Mouse (Mus musculus) neural tube, embryonic 14.5 days (tissue): ENCODE measurements around the gene Apoa1. TPM values are rescaled to one million over a fixed set of nuclear protein-coding genes. Genes with fewer than 3 reads are reported as not detected.

Experiments used
- ATAC-seq: fragments of 200-750 bp; cut with Nextera tagmentation; 2 replicates; pipeline ENCODE4 v1.8.0; 2017; ENCODE audit warnings: low read depth, mild to moderate bottlenecking, moderate TSS enrichment, moderate library complexity
- H3K27ac ChIP-seq: fragments of 300-500 bp; sonication (generic); 2 replicates; pipeline ENCODE4 v1.5.1; 2014; ENCODE audit warnings: low read depth, mild to moderate bottlenecking, control low read depth, low read length, moderate library complexity, mixed read lengths
- H3K27me3 ChIP-seq: fragments of 300-500 bp; sonication (generic); 2 replicates; pipeline ENCODE4 v1.6.1; 2014; ENCODE audit warnings: low read length; ENCODE audit not compliant: control insufficient read depth, insufficient read depth
- H3K36me3 ChIP-seq: fragments of 300-500 bp; sonication (generic); 2 replicates; pipeline ENCODE4 v1.6.1; 2014; ENCODE audit warnings: low read length, mixed read lengths; ENCODE audit not compliant: control insufficient read depth, insufficient read depth
- H3K4me1 ChIP-seq: fragments of 300-500 bp; sonication (generic); 2 replicates; pipeline ENCODE4 v1.6.1; 2014; ENCODE audit warnings: low read length; ENCODE audit not compliant: control insufficient read depth, insufficient read depth
- H3K4me2 ChIP-seq: fragments of 300-500 bp; sonication (generic); 2 replicates; pipeline ENCODE4 v1.6.1; 2014; ENCODE audit warnings: mild to moderate bottlenecking, low read depth, low read length, control low read depth
- H3K4me3 ChIP-seq: fragments of 300-500 bp; sonication (generic); 2 replicates; pipeline ENCODE4 v1.5.1; 2014; ENCODE audit warnings: low read depth, low read length, control low read depth, mixed read lengths
- H3K9ac ChIP-seq: fragments of 300-500 bp; sonication (generic); replicated peaks from 2 replicates; pipeline ENCODE4 v1.6.1; 2014; ENCODE audit warnings: low read depth, mild to moderate bottlenecking, control low read depth, low read length, mixed read lengths
- H3K9me3 ChIP-seq: fragments of 300-500 bp; sonication (generic); 2 replicates; pipeline ENCODE4 v1.6.1; 2016; ENCODE audit warnings: low read length; ENCODE audit not compliant: control insufficient read depth
- WGBS: fragments of 180-500 bp; shearing (Covaris S2); extraction: QIAGEN DNeasy Blood & Tissue Kit; methylation state at CpG from one replicate; pipeline ENCODE4 v1.1.7; 2014; 5-methylcytosine and 5-hydroxymethylcytosine counted together
- polyA plus RNA-seq: library from polyadenylated mRNA; unstranded; fragments of >200 nt; fragmentation: Nextera tagmentation; extraction: Ambion mirVana; gene quantifications from 2 replicates; pipeline ENCODE4 v1.2.1, GENCODE M21; 2014

The Apoa1 gene
- polyA plus RNA-seq, 1 experiment from 2014 or later: 7.7 TPM

GRCm38 (mm10) chr9:46207501-46207869 lies 20.9 kb upstream of the Apoa1 start:
- Histone ChIP-seq H3K4me1 (no peaks in the 10 kb centered on the region), H3K27me3 (no peaks in the 10 kb centered on the region), H3K9ac (no peak overlapping the region), H3K27ac (no peak overlapping the region), H3K4me2 (no peak overlapping the region), H3K36me3 (peaks cover 32% of the 10 kb centered on the region), H3K4me3 (no peak overlapping the region), H3K9me3 (no peaks in the 10 kb centered on the region)
- 92% methylated on average over 6 of the region's 6 CpGs for WGBS
- ATAC-seq: no peak

GRCm38 (mm10) chr9:46208401-46208974 lies 19.9 kb upstream of the Apoa1 start:
- 89% methylated on average over 13 of the region's 13 CpGs for WGBS
- Histone ChIP-seq H3K27ac (no peak overlapping the region), H3K4me3 (no peak overlapping the region), H3K4me2 (no peak overlapping the region), H3K9ac (no peak overlapping the region), H3K36me3 (peaks cover 34% of the 10 kb centered on the region), H3K4me1 (no peaks in the 10 kb centered on the region), H3K9me3 (no peaks in the 10 kb centered on the region), H3K27me3 (no peaks in the 10 kb centered on the region)
- ATAC-seq: no peak

- no peak for ATAC-seq
- H3K9me3 ChIP-seq: no peaks in the 10 kb centered on the region
- peaks cover 27% of the 10 kb centered on the region for H3K36me3 ChIP-seq
- H3K27ac ChIP-seq: no peak overlapping the region
- no peaks in the 10 kb centered on the region for H3K27me3 ChIP-seq
- WGBS: 90% methylated on average over 12 of the region's 12 CpGs
- H3K4me2 ChIP-seq: no peak overlapping the region
- no peak overlapping the region for H3K9ac ChIP-seq
- no peak overlapping the region for H3K4me3 ChIP-seq
- H3K4me1 ChIP-seq: no peaks in the 10 kb centered on the region
Measured at GRCm38 (mm10) chr9:46210473-46210872, 17.9 kb upstream of the Apoa1 start.

- WGBS: 90% methylated on average over 4 of the region's 4 CpGs
- Histone ChIP-seq H3K9me3 (no peaks in the 10 kb centered on the region), H3K4me1 (no peaks in the 10 kb centered on the region), H3K27me3 (no peaks in the 10 kb centered on the region), H3K9ac (no peak overlapping the region), H3K4me2 (no peak overlapping the region), H3K27ac (no peak overlapping the region), H3K36me3 (peaks cover 14% of the 10 kb centered on the region; the same call in 1 of the 2 replicates), H3K4me3 (no peak overlapping the region)
- ATAC-seq: no peak
Measured at GRCm38 (mm10) chr9:46214276-46214675, 14.1 kb upstream of the Apoa1 start.

GRCm38 (mm10) chr9:46214946-46215337 lies 13.4 kb upstream of the Apoa1 start:
- H3K9me3 ChIP-seq: no peaks in the 10 kb centered on the region
- no peak overlapping the region for H3K4me3 ChIP-seq
- no peak overlapping the region for H3K4me2 ChIP-seq
- no peak overlapping the region for H3K27ac ChIP-seq
- no peak overlapping the region for H3K9ac ChIP-seq
- H3K36me3 ChIP-seq: peaks cover 15% of the 10 kb centered on the region
- no peak for ATAC-seq
- 94% methylated on average over 10 of the region's 10 CpGs for WGBS
- no peaks in the 10 kb centered on the region for H3K27me3 ChIP-seq
- H3K4me1 ChIP-seq: no peaks in the 10 kb centered on the region

- no peak for ATAC-seq
- peaks cover 17% of the 10 kb centered on the region for H3K36me3 ChIP-seq
- no peak overlapping the region for H3K27ac ChIP-seq
- no peak overlapping the region for H3K4me3 ChIP-seq
- H3K9ac ChIP-seq: no peak overlapping the region
- 85% methylated on average over 11 of the region's 11 CpGs for WGBS
- no peaks in the 10 kb centered on the region for H3K27me3 ChIP-seq
- no peaks in the 10 kb centered on the region for H3K4me1 ChIP-seq
- H3K9me3 ChIP-seq: no peaks in the 10 kb centered on the region
- no peak overlapping the region for H3K4me2 ChIP-seq
Measured at GRCm38 (mm10) chr9:46215338-46216322, 12.8 kb upstream of the Apoa1 start.

- ATAC-seq: no peak
- H3K4me1 ChIP-seq: no peaks in the 10 kb centered on the region
- H3K9me3 ChIP-seq: no peaks in the 10 kb centered on the region
- no peak overlapping the region for H3K4me2 ChIP-seq
- peaks cover 22% of the 10 kb centered on the region for H3K36me3 ChIP-seq
- no peak overlapping the region for H3K9ac ChIP-seq
- no peaks in the 10 kb centered on the region for H3K27me3 ChIP-seq
- H3K27ac ChIP-seq: no peak overlapping the region
- 96% methylated on average over 13 of the region's 13 CpGs for WGBS
- H3K4me3 ChIP-seq: no peak overlapping the region
Measured at GRCm38 (mm10) chr9:46216744-46217470, 11.5 kb upstream of the Apoa1 start.

- no peak overlapping the region for H3K9ac ChIP-seq
- H3K27ac ChIP-seq: no peak overlapping the region
- no peaks in the 10 kb centered on the region for H3K27me3 ChIP-seq
- no peak overlapping the region for H3K4me3 ChIP-seq
- no peaks in the 10 kb centered on the region for H3K4me1 ChIP-seq
- peaks cover 17% of the 10 kb centered on the region for H3K36me3 ChIP-seq
- no peaks in the 10 kb centered on the region for H3K9me3 ChIP-seq
- 82% methylated on average over 9 of the region's 9 CpGs for WGBS
- ATAC-seq: no peak
- no peak overlapping the region for H3K4me2 ChIP-seq
Measured at GRCm38 (mm10) chr9:46218176-46218575, 10.2 kb upstream of the Apoa1 start.

GRCm38 (mm10) chr9:46223090-46223489 lies 5.3 kb upstream of the Apoa1 start:
- no peak overlapping the region for H3K9ac ChIP-seq
- 87% methylated on average over 6 of the region's 6 CpGs for WGBS
- no peak overlapping the region for H3K27ac ChIP-seq
- H3K4me3 ChIP-seq: no peak overlapping the region
- no peaks in the 10 kb centered on the region for H3K27me3 ChIP-seq
- no peaks in the 10 kb centered on the region for H3K9me3 ChIP-seq
- no peak for ATAC-seq
- H3K36me3 ChIP-seq: peaks cover 17% of the 10 kb centered on the region
- H3K4me2 ChIP-seq: no peak overlapping the region
- no peaks in the 10 kb centered on the region for H3K4me1 ChIP-seq
